Mouse (Mus musculus): ENCODE data around the gene Pcbd2. TPM values are rescaled to one million over a fixed set of nuclear protein-coding genes. Genes with fewer than 3 reads are reported as not detected.

The Pcbd2 gene
- total RNA-seq, 2 experiments from 2014 or later = 11.2 to 12.5 TPM

GRCm38 (mm10) chr13:55732121-55732520 is 5.0 kb downstream of the Pcbd2 start:
- ATAC-seq (replicated peaks; ENCODE audit: low FRiP score, poor library complexity, severe bottlenecking) = no peak

GRCm38 (mm10) chr13:55733628-55734502 is 6.7 kb downstream of the Pcbd2 start:
- no peak for ATAC-seq (replicated peaks; ENCODE audit: low FRiP score, poor library complexity, severe bottlenecking)

DNA sequence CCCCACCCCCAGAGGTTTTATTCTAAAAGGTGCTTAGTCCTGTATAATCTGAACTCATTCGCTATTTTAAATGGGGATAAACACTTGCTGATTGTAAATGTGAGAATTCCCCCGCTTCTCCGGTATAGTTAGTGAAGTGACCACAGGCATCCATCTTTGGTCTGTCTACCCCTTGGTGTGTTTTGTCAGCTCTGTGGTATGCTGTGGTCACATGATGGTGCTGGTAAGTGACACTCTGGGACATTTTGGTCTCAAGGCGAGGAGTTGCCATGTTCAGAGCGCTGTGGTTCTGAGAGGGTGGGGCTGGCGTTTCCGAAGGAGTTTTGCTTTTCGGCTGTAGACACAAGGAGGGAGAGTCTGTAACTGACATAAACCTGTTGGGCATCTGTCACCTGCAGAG is 10.7 kb downstream of the Pcbd2 start:
- no peak for ATAC-seq (replicated peaks; ENCODE audit: low FRiP score, poor library complexity, severe bottlenecking)

DNA sequence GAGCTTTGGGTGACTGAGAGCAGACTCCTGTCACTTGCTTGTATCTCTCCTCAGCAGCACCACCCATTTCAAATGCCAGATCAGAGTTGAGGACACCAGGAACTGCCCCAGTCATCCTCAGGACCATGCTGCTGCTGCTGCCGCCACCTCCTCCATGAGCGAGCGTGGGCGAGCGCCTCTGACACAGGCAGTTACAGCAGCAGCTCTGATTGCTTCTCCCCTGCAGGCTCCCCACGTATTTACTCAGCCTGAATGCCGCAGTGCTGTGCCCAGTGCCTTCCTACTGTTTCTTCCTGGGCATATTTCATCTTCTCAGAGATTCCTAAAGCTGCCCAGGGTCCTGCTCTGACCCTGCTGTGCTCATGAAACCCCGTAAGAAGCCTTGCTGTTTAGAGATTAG is 15.1 kb downstream of the Pcbd2 start:
- no peak for ATAC-seq (replicated peaks; ENCODE audit: low FRiP score, poor library complexity, severe bottlenecking)

- ATAC-seq (replicated peaks; ENCODE audit: low FRiP score, poor library complexity, severe bottlenecking) = no peak
These were observed 27.2 kb downstream of the Pcbd2 start for GRCm38 (mm10) chr13:55754380-55754779.

GRCm38 (mm10) chr13:55756789-55757188 is 29.6 kb downstream of the Pcbd2 start:
- no peak for ATAC-seq (replicated peaks; ENCODE audit: low FRiP score, poor library complexity, severe bottlenecking)

- no peak for ATAC-seq (replicated peaks; ENCODE audit: low FRiP score, poor library complexity, severe bottlenecking)
These were observed 30.5 kb downstream of the Pcbd2 start for GRCm38 (mm10) chr13:55757645-55758044.

- ATAC-seq (replicated peaks; ENCODE audit: low FRiP score, poor library complexity, severe bottlenecking) = no peak
These were observed 33.4 kb downstream of the Pcbd2 start for GRCm38 (mm10) chr13:55760576-55760975.

GRCm38 (mm10) chr13:55761486-55761885 is 34.3 kb downstream of the Pcbd2 start:
- ATAC-seq (replicated peaks; ENCODE audit: low FRiP score, poor library complexity, severe bottlenecking) = no peak

DNA sequence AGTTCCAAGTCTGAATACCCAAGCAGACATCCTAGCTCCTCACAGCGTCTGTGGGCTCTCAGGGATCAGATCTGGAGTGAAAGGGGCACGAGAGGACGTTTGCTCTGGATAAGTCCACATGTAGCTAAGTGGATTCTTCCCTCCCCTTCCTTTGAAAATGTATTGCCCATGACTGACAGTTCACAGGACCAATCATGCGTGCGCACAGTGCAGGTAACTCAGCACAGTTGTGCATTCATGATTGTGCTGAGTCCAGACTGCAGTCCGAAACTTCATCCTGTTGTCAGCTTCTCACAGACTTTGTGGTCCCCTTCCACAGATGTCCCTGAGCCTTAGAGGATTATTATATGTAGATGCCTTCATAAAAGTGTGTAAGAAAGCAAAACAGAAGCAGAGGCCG is 47.2 kb downstream of the Pcbd2 start:
- ATAC-seq (replicated peaks; ENCODE audit: low FRiP score, poor library complexity, severe bottlenecking) = no peak

GRCm38 (mm10) chr13:55775056-55775455 is 47.9 kb downstream of the Pcbd2 start:
- no peak for ATAC-seq (replicated peaks; ENCODE audit: low FRiP score, poor library complexity, severe bottlenecking)

DNA sequence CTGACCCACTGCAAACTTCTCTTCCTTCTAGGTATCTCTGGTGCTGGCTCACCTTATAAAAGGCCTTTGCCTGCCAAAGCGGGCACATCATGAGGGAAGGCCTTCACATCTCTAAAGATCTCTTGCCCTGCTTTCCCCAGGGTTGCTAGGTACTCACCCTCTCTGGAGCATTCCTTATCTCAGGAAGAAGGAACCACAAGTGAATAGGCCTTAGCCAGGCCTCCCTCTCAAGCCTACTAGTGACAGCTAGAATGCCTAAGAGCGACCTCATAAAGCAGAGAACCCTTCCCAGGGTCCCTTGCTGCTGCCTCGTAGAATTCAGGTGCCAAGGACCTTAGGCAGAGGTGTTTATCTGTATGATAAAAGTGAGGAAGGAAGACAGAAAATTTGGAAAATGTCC is 57.1 kb downstream of the Pcbd2 start, which contains the start of gene Catsper3:
Gene Catsper3, plus strand, starts transcription at position 301 of the 400 bp plus-strand sequence.
- ATAC-seq (replicated peaks; ENCODE audit: low FRiP score, poor library complexity, severe bottlenecking) = no peak

DNA sequence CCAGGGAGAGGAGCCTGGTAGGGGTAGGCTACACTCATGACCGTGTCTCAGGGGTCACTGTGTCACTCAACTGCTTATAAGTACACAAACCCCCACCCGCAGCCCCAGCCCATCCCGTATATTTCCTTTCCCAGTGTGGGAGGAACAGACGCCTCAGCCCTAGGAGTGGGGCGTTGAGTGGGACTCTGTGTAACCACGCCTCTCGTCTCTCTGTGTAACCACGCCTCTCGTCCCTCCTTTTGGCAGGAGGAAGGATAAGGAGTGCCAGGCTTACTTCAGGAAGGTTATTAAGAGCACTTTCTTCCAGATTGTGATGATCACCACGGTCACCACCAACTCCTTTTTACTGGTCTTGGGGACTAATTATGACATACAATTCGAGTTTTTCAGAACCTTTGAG is 59.0 kb downstream of the Pcbd2 start:
- ATAC-seq (replicated peaks; ENCODE audit: low FRiP score, poor library complexity, severe bottlenecking) = no peak

GRCm38 (mm10) chr13:55801246-55801645 is 74.1 kb downstream of the Pcbd2 start:
- no peak for ATAC-seq (replicated peaks; ENCODE audit: low FRiP score, poor library complexity, severe bottlenecking)

DNA sequence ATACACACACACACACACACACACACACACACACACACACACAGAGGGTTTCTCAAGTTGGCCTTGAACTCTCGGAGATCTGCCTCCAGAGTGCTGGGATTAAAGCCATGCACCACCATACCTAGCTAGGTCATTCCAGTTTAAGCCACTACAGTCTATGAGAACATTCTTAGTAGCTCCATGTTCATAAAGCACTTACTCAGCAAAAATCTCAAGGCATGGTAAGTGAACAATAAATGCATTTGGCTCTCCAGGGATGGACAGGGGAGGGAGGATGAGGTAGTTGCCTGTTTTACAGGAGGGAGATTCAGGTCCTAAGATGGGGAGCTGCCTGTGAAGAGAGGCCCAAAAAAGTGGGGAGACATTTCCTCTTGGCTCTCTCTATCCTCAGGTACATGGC is 76.8 kb downstream of the Pcbd2 start:
- ATAC-seq (replicated peaks; ENCODE audit: low FRiP score, poor library complexity, severe bottlenecking) = no peak

GRCm38 (mm10) chr13:55809041-55809623 is 82.0 kb downstream of the Pcbd2 start:
- no peak for ATAC-seq (replicated peaks; ENCODE audit: low FRiP score, poor library complexity, severe bottlenecking)

GRCm38 (mm10) chr13:55809707-55810106 is 82.5 kb downstream of the Pcbd2 start:
- no peak for ATAC-seq (replicated peaks; ENCODE audit: low FRiP score, poor library complexity, severe bottlenecking)

- ATAC-seq (replicated peaks; ENCODE audit: low FRiP score, poor library complexity, severe bottlenecking) = no peak
These were observed 83.8 kb downstream of the Pcbd2 start for GRCm38 (mm10) chr13:55810947-55811346.

DNA sequence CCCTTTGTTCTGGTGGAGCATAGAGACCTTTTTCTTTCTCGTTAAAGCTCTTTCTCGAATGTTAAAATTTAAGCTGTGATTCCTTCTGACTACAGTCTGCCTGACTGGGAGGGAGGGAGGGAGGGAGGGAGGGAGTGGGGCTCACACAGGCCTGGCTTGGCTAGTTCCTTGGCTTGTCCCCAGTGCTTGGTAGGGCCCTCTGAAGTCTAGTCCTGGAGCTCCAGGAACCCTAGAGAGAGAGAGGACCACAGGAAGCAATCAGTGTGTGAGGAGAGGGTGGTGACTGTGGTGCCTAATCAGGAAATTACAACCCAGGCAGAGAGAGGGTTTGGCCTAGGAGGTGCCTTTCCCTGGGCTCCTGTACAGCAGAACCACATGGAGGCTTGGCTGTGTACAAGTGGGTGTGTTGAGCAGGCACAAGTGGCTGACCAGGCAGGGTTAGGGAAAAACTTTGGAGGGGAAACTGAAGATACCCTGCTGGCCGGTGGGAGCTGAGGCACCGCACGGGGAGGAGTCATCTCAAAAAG is 86.4 kb downstream of the Pcbd2 start:
- no peak for ATAC-seq (replicated peaks; ENCODE audit: low FRiP score, poor library complexity, severe bottlenecking)

DNA sequence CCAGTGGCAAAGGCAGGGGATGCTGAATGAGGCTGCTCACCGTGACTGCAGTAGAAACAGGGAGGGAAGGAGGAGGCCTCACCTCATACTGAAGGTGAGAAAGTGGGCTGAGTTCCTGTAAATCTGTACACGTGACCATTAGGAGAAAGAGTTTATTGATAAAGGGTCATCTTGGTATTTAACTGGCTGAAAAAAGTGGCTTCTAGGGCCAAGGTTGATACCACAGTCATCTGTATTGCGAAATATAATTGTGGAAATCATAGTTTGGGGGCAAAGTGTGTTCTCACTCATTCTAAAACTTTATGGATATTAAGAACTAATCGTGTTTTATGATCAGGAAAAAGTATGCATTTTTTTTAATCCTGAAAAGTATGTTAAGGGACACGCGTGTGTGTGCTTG is 87.7 kb downstream of the Pcbd2 start:
- ATAC-seq (replicated peaks; ENCODE audit: low FRiP score, poor library complexity, severe bottlenecking) = no peak

DNA sequence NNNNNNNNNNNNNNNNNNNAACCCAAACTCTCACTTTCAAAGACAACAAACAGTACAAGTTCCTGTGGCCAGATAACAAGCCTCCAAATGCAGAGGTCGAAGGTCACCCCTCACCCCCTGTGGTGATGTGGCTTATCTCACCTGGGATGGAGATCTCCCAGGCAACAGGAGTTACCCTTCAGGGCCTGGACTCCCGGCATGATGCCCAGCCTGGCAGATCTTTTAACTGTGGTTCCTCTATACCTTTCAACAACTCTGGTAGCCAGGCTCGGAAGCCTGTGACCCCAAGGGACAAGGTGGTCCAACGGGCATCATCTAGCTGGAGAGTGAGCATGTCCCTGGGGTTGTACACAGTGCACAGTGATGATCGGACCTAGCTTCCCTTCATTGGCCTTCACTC is 95.3 kb downstream of the Pcbd2 start:
- ATAC-seq (replicated peaks; ENCODE audit: low FRiP score, poor library complexity, severe bottlenecking) = no peak

Data from erythroblast, adult 5-6 weeks (primary cell).